Mouse (Mus musculus) T-cell, adult 2 months (primary cell): ENCODE data around the gene Gulp1.

Experiments used
- DNase-seq: peaks from one replicate; pipeline ENCODE4 v3.0.0; 2022; ENCODE audit warnings: low spot score

Gene Gulp1

DNA sequence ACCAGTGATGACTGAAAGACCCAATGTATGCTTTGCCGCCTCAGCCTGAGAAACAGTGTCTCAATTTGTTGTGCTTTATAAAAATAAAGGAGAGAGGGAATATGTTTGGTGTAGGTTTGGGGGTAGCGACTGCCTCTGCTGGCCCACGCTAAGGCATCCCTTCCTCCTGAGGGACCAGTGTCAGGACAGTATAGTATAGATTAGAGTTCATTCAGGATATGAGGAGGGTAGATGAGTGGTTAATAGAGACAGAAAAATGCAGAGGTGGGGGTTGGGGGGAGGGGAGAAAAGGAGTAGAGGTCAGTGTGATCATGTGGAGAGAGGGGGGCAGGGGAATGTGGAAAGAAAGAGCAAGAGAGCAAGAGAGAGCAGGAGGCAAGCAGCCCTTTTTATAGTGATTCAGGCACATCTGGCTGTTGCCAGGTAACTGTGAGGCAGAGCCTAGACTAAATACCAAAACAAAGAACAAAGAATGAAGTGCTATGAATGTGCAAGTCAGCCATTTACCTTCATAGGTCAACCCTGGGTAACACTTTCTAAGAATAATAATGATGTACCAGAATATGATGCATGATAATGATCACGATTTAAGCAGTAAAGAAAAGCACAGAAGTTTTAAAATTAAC lies 169.6 kb downstream of the Gulp1 start:
- DNase-seq = no peak

DNA sequence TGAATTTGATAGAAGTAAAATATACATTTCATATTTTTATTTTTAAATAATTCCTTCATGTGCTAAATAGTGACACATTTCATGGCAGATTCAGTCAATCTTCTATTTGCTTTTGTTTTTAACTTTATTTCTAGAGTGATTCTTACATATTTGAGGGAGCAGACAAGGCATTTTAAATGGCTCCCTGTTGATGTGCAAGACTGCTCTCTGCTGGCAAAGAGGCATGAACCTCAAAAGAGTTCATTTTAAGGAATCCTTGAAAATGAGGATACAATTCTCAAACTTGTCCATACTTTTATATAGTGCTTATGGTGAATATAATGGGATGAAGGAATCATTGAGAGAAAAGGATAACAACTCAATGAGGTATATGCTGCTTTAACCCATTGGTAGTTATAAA lies 189.9 kb downstream of the Gulp1 start:
- no peak for DNase-seq

- no peak for DNase-seq
Measured at GRCm38 (mm10) chr1:44745711-44746110, 194.4 kb downstream of the Gulp1 start.

GRCm38 (mm10) chr1:44750731-44751730 lies 199.7 kb downstream of the Gulp1 start:
- no peak for DNase-seq

DNA sequence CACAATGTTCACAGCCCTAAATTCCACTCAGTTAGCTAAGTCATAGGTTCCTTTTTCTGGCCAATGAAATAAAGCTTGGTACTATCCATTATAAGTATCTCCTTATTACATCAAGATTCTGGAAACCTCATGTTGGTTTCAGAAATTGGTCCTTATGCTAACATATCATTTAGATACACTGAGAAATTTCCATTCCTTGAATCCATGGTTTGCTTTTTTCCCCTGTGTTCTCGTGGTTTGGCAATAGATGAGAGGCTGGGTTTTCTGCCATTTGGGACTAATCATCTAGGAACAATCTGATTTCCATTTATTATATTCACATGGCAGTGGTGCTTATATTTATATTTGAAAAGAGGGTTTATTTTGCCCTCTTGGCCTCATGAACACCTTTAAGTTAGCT lies 226.9 kb downstream of the Gulp1 start:
- no peak for DNase-seq

DNA sequence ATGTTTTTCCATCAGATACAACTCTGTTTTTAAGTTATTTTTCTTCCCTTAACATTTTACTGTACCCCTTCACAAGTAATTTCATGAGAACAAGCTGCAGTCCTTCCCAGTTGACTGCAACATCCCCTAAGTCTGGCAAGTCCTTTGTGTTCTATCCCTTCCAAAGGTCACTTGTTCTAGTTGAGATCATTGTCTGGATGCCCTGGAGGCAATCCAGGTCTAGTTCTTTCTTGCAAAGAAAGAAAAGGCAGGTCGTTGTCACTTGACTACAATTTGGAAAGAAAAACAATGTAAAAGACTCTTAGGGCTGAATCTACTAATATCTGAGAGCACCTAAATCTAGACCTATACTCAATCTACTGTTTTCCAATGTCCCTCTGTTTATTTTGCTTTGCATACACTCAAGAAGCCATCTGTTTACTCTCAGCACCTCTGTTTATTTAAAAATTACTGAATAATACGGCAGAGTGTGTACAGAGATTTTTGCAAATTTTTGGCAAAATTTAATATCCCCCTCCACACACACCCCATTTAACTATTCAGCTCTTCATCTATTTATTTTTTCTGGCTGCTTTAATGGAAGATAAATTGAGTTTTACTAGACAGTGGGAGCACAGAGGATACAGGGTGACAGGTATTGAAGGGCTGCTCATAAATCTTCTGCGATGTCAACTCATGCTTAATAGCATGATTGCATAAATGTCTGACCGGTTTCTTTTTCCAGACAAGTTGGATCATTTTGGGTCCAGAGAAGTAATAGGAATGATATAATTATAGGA lies 252.5 kb downstream of the Gulp1 start:
- DNase-seq = no peak

DNA sequence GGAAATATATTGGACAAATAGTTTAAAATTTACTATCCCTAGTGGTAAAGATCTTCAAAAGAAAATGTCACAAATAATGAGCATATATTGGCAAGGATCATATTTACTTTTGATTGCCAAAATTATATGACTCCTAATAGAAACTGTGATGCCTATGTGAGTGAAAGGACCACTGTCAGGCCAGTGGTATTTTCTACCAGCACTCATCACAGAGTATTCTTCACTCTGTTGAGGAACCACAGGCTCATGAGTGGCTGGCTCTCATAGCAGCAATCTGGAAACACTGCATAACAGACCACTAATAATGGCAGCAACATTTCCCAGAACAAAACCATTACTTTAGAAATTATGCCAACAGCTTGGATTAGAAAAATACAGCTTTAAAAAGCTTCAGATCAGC lies 255.1 kb downstream of the Gulp1 start:
- DNase-seq = no peak

DNA sequence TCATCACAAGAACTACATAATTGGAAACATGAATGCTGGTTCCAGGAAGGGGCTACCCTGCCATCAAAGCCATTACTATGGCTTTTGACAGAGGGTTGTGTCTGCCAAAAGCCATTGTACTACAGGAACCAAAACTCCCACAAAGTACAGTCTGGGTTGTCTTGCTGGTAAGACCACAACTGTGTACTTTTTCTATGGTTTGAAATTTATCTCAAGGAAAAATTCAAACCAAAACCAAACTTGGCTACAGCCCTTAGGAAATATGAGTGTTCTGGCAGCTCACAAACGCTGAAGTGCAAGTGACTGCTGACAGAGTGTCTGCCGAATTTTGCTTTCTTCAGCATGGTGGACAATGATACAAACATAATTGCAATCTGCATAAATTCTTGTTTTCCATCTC lies 259.0 kb downstream of the Gulp1 start:
- no peak for DNase-seq

DNA sequence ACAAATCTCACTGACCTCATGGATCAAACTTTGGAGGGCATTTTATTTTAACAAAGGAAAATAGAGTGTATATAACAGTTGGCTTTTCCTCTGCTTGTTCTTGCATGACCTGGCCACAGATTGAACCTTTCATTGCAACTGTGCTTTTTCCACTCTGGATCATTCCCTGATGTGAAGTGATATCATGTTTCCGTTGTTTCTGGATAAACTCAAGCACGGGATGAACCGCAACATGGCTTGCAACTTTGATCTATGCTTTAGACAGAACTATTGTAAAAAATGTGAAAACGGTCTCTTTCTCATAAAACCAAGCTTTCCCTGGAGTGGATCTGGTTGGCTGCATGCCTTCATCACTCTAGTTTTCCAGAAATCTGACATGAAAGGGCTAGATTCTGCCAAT lies 282.6 kb downstream of the Gulp1 start:
- DNase-seq = no peak
